Mouse (Mus musculus) gastrocnemius, adult 18-20 months (tissue): ENCODE results near the gene 1700057G04Rik. TPM values are rescaled to one million over a fixed set of nuclear protein-coding genes. Genes with fewer than 3 reads are reported as not detected.

ENCODE experiments used
- DNase-seq: peaks from one replicate; pipeline ENCODE4 v3.0.0; 2021; ENCODE audit warnings: low spot score
- microRNA-seq: library from miRNA; unstranded; fragments of <30 nt; microRNA quantifications from one replicate; pipeline ENCODE4 v1.2.0, GENCODE M21; 2021
- total RNA-seq, 2 experiments: library from RNA; stranded (reverse); gene quantifications; 2 replicates each; pipeline ENCODE4 v1.2.3; 2021

The 1700057G04Rik gene
- total RNA-seq, 2 experiments from 2014 or later: not detected

DNA sequence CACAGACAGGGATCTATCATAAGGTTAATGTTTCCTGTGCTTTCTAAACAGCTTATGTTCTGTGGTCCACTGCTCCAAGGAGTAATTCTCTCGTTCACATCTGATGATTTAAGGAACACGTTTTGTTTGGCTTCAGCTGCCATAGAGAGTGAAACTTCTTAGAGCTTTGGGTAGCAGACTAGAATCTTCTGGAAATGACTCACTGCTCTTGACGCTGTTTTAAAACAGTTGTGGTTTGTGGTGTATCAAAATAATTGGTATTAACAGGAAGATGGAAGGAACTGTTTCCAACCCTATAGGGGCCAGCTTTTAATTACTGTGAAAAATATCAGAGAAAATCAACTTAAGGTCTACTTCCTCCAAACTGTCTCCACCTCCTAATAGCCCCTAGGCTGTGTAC is 75.2 kb downstream of the 1700057G04Rik start:
- no peak for DNase-seq

DNA sequence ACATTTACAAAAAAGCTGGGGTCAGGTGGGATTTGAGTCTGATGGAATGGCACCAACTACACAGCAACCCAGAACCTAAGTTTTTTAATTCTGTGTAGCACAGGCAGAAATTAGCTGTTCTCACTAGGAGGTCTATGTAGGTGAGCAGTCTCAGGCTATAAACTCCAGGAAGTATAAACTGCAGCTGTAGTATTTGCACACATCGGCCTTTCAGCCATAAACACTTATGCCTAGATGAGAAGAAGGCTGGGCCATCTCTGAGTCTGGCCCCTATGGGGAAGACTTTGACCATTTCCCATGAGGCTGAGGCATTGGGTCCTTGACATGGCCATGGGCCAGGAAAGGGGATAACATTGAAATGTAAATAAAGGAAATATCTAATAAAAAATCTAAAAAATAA is 76.7 kb downstream of the 1700057G04Rik start:
- no peak for DNase-seq

DNA sequence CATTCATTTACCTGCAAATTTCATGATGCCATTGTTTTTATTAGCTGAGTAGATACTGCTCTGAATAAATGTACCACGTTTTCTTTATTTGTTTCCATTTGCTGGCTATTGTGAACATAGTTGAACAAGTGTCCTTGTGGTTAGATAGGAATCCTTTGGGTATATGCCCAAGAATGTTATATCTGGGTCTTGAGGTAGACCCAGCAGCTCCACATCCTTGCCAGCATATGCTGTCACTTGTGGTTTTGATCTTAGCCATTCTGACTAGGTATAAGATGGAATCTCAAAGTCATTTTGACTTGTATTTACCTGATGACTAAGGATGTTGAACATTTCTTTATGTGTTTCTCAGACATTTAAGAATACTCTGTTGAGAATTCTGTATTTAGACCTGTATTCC is 77.7 kb downstream of the 1700057G04Rik start:
- no peak for DNase-seq

DNA sequence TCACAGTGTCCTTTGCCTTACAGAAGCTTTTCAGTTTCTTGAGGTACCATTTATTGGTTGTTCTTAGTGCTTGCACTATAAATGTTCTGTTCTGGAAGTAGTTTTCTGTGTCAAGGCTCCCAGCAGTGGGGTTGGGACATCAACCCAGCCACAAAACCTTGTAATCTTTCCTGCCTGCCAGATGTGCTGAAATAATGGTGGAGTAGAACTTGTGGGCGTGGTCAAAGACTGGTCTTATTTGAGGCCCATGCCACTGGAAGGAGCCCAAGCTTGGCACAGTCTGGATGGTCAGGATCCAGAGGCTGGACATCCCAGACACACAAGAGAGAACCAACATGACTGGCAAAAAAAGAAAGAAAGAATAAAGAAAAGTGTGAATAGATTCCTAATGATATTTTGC is 78.2 kb downstream of the 1700057G04Rik start:
- DNase-seq: no peak

DNA sequence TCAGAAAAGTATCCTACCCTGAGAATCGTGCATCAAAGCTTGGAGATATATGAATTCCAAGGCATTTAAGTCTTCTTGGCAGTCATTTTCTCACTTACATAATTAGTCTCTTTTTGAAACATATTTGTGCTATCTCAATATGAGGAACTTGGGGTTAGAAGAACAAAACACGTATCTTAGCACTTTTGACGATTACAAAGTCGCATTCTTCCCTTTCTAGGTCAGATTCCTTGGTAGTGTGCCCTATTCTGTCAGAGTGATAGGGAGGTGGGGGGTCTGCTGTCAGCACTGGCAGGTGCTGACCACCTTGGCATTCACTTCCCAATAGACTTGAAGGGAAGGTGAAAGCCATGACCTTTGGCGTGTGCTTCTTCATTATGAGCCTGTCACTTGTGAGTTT is 93.5 kb downstream of the 1700057G04Rik start:
- DNase-seq: no peak

Small RNA genes within 50 kb of the gene (microRNA-seq; reads per million reads assigned to microRNA genes)
- not detected for gene Mir6386

Other genes with a start within 250 kb of the 1700057G04Rik start
- not detected for gene Plscr5, start 116.4 kb upstream of the 1700057G04Rik start, total RNA-seq
- 1 to 10 TPM in 1 of 2 experiments, under 1 TPM in 1; 0.75 to 1.3 TPM for gene Plscr1, start 59.6 kb upstream of the 1700057G04Rik start, total RNA-seq
- 1 to 10 TPM; 1.6 to 1.7 TPM for gene Plscr2, start 33.8 kb upstream of the 1700057G04Rik start, total RNA-seq
- 1 to 10 TPM; 2.3 to 3.1 TPM for gene Plscr4, start 148.0 kb downstream of the 1700057G04Rik start, total RNA-seq
- gene Plod2, start 232.8 kb downstream of the 1700057G04Rik start, total RNA-seq: 1 to 10 TPM; 2.0 to 3.7 TPM